Mouse (Mus musculus): ENCODE results near the gene Capza3.

Gene Capza3

DNA sequence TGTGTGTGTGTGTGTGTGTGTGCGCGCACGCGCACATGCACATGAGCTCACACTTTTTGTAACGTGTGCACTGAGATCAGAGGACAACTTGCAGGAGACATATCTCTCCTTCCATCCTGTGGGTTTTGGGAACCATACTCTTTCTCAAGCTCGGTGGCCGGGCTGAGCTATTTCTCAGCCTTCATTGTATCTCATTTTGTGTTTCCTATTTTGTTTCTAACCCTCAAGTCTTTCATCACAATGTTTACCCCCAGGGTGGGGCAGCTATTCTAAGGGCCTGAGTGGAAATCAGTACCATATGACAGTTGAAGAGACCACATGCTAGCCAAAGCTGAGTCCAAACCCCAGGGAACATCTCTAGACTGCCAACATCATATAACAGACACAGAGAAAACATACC is at the start of gene Capza3:
Capza3 (plus strand) TSS at position 301 of the 400 bp plus-strand sequence.
- DNase-seq (ENCODE audit: low spot score) = no peak

DNA sequence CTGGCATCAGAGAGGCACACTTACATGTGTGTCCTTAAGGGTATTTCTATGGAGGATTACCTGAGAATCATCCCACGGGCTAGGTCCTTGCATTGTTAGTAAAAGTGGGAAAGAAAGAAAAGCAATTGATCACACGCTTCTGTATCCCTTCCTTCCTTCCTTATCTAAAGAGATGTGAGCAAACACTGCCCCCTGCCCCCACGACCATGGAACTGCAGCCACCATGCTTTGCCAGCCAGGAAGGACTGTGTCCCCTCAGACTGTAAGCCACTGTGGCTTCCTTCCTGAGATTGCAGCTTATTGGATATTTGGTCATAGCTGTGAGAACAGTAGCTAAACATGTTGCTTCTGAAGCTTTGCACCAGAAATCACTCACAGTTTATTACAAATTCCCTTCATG is 35.9 kb upstream of the Capza3 start:
- no peak for DNase-seq (ENCODE audit: low spot score)

GRCm38 (mm10) chr6:140024404-140024803 is 16.6 kb upstream of the Capza3 start:
- no peak for DNase-seq (ENCODE audit: low spot score)

- no peak for DNase-seq (ENCODE audit: low spot score)
These were observed 305 bp downstream of the Capza3 start, which contains the start of gene Plcz1 for GRCm38 (mm10) chr6:140041357-140041756. Gene Plcz1, minus strand, starts transcription at chr6:140041457.

GRCm38 (mm10) chr6:140051476-140051875 is 10.4 kb downstream of the Capza3 start:
- no peak for DNase-seq (ENCODE audit: low spot score)

- no peak for DNase-seq (ENCODE audit: low spot score)
These were observed 13.3 kb downstream of the Capza3 start for GRCm38 (mm10) chr6:140054271-140054928.

- DNase-seq (ENCODE audit: low spot score) = no peak
These were observed 28.1 kb downstream of the Capza3 start for GRCm38 (mm10) chr6:140069177-140069576.

DNA sequence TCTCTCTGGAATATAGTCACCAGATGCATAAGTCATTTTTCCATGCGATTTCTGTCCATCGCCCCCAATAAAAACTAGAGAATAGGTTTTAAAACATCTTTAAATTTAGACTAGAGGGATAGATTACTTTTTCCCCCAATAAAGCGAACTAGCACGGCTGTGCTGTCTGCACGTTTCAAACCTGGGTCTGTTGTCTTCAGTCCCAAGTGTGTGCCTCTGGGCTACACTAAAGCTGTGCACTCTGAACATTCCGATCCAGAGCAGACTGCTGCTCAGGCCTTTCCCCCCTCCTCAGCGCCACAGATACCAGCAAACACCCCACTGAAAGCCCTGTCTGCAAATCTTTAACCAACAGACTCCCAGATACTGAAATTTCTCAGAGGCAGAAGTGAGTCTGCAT is 39.9 kb downstream of the Capza3 start:
- no peak for DNase-seq (ENCODE audit: low spot score)

- DNase-seq (ENCODE audit: low spot score) = peak; percentile 41
These were observed 40.7 kb downstream of the Capza3 start for GRCm38 (mm10) chr6:140081739-140082138.

- DNase-seq (ENCODE audit: low spot score) = no peak
These were observed 48.8 kb downstream of the Capza3 start for GRCm38 (mm10) chr6:140089855-140090254.
